In genomic region chr16:64717814-64718213, GRCm38 (mm10) we compare ENCODE assay signal across 31 mouse cellular contexts. TPM values are rescaled to one million over a fixed set of nuclear protein-coding genes. Genes with fewer than 3 reads are reported as not detected.
DNase-seq lines count a peak whose midpoint lies in the region; ATAC-seq and TF ChIP-seq lines count a peak whose summit lies in the region.
"Had no signal": no experiment of that assay in that cellular context is flagged by ENCODE, and none has a peak within 500 bp of the region (broad histone marks: within the 10 kb centered on the region; RNA-seq: fewer than 3 reads in every experiment).

No protein-coding gene starts in this region.

- H3K9me3 ChIP-seq in kidney, postnatal 0 days (replicated peaks; ENCODE audit: low read length) = no peaks in the 10 kb centered on the region
- no peaks in the 10 kb centered on the region for H3K9me3 ChIP-seq in limb, embryonic 15.5 days
- H3K9me3 ChIP-seq: embryonic facial prominence, embryonic 13.5 days; heart, embryonic 13.5 days; hindbrain, embryonic 10.5 days; hindbrain, embryonic 15.5 days; liver, embryonic 13.5 days had no signal

- no peak for TF ChIP-seq CTCF in kidney, postnatal 0 days (IDR thresholded peaks at IDR 0.05; ENCODE audit: low read depth)

- no peaks in the 10 kb centered on the region for H3K36me3 ChIP-seq in kidney, postnatal 0 days (ENCODE audit: insufficient read depth, low read length)
- no peaks in the 10 kb centered on the region for H3K36me3 ChIP-seq in limb, embryonic 15.5 days
- H3K36me3 ChIP-seq: embryonic facial prominence, embryonic 13.5 days; heart, embryonic 13.5 days; hindbrain, embryonic 10.5 days; hindbrain, embryonic 15.5 days; liver, embryonic 13.5 days had no signal

- H3K27me3 ChIP-seq in kidney, postnatal 0 days (ENCODE audit: insufficient read depth, low read length) = no peaks in the 10 kb centered on the region
- 0 out of 2 replicates have a peak, but pooled peaks cover 4% of the 10 kb centered on the region for H3K27me3 ChIP-seq in limb, embryonic 15.5 days
- H3K27me3 ChIP-seq: CH12.LX; heart, embryonic 13.5 days; hindbrain, embryonic 15.5 days; liver, embryonic 13.5 days had no signal

- H3K4me2 ChIP-seq in kidney, postnatal 0 days (ENCODE audit: low read length) = no peak overlapping the region
- H3K4me2 ChIP-seq in limb, embryonic 15.5 days = no peak overlapping the region
- H3K4me2 ChIP-seq: embryonic facial prominence, embryonic 13.5 days; heart, embryonic 13.5 days; hindbrain, embryonic 15.5 days; liver, embryonic 13.5 days had no signal

- peak; percentile 17 for DNase-seq in embryo, embryonic 10 days (ENCODE audit: low spot score)
- DNase-seq in embryo, embryonic 9.5 days (ENCODE audit: extremely low spot score) = no peak
- peak; percentile 17 for DNase-seq in kidney, postnatal 0 days (ENCODE audit: low spot score)
- no peak for DNase-seq in kidney, postnatal 25 days
- DNase-seq in embryo, embryonic 11.5 days (ENCODE audit: low read depth, low spot score) = peak; percentile 41
- DNase-seq in cerebellum, postnatal 36 days = no peak
- DNase-seq in adrenal gland, adult 2 months = no peak
- DNase-seq: adrenal gland, postnatal 14 days; cerebellum, adult 11 months; cerebellum, adult 9-10 months; forebrain, postnatal 0 days; gastrocnemius, postnatal 10 days; heart, postnatal 14 days; kidney, adult 18-20 months; kidney, postnatal 4 days; liver, embryonic 13.5 days; lung, adult 18-20 months; midbrain, embryonic 14.5 days; right cerebral cortex, postnatal 4 days; thymus, adult 2 months; thymus, postnatal 4 days had no signal

- WGBS in kidney, postnatal 0 days = 15% methylated on average over 10 of the region's 10 CpGs
- 21% methylated on average over 10 of the region's 10 CpGs for WGBS in limb, embryonic 15.5 days

- H3K9ac ChIP-seq in kidney, postnatal 0 days (ENCODE audit: low read depth, low read length) = no peak overlapping the region
- no peak overlapping the region for H3K9ac ChIP-seq in limb, embryonic 15.5 days
- H3K9ac ChIP-seq: embryonic facial prominence, embryonic 13.5 days; forebrain, postnatal 0 days; heart, embryonic 13.5 days; hindbrain, embryonic 15.5 days; liver, embryonic 13.5 days had no signal

- no peak overlapping the region for H3K4me3 ChIP-seq in kidney, postnatal 0 days (replicated peaks; ENCODE audit: low read depth, low read length)
- no peak overlapping the region for H3K4me3 ChIP-seq in limb, embryonic 15.5 days
- H3K4me3 ChIP-seq: embryonic facial prominence, embryonic 13.5 days; erythroblast, embryonic 14.5 days; heart, embryonic 13.5 days; hindbrain, embryonic 10.5 days; hindbrain, embryonic 15.5 days; liver, embryonic 13.5 days had no signal

- H3K27ac ChIP-seq in kidney, postnatal 0 days = no peak overlapping the region
- H3K27ac ChIP-seq in limb, embryonic 15.5 days = no peak overlapping the region
- H3K27ac ChIP-seq: embryonic facial prominence, embryonic 13.5 days; heart, embryonic 13.5 days; hindbrain, embryonic 10.5 days; hindbrain, embryonic 15.5 days; liver, embryonic 13.5 days; macrophage had no signal

- H3K4me1 ChIP-seq in kidney, postnatal 0 days (replicated peaks; ENCODE audit: insufficient read depth, low read length) = no peaks in the 10 kb centered on the region
- no peaks in the 10 kb centered on the region; the same call in 1 of the 2 replicates for H3K4me1 ChIP-seq in limb, embryonic 15.5 days
- H3K4me1 ChIP-seq: heart, embryonic 13.5 days; hindbrain, embryonic 10.5 days; hindbrain, embryonic 15.5 days; liver, embryonic 13.5 days had no signal

- ATAC-seq in kidney, postnatal 0 days (replicated peaks; ENCODE audit: low FRiP score, low read depth) = no peak
- ATAC-seq in limb, embryonic 15.5 days (ENCODE audit: insufficient number of reproducible peaks, low FRiP score, low TSS enrichment, low read depth) = 0 out of 2 replicates have a peak, but pooled peaks have one; percentile 55
- ATAC-seq: forebrain, postnatal 0 days; inflammation-experienced regulatory T-cells, adult 6 months; lung, postnatal 0 days had no signal

RNA-seq across cellular contexts. Expression of gene 4930453N24Rik, which starts 53.1 kb away (rescaled TPM):
- polyA plus RNA-seq in kidney, postnatal 0 days (2015; fragmentation: Nextera tagmentation; extraction: Ambion mirVana) = 24.7 and 26.5 TPM in 2 replicates
- 21.6 and 21.8 TPM in 2 replicates for polyA plus RNA-seq in limb, embryonic 15.5 days (2015; fragmentation: Nextera tagmentation; extraction: Ambion mirVana)
- total RNA-seq in adrenal gland, adult 2 months (2021) = 10 to 100 TPM; 29.8 to 39.6 TPM
- 7.6 and 8.5 TPM in 2 replicates for polyA plus RNA-seq in adrenal gland, adult 2 months (2012; rRNA removed)

Comparison
In these comparisons a context has a peak if more than half of its experiments do, and no peak if none do; other contexts are left out.
1. DNase-seq: peak in embryo, embryonic 10 days (single experiment), kidney, postnatal 0 days (single experiment) and embryo, embryonic 11.5 days (single experiment); none in embryo, embryonic 9.5 days (single experiment), kidney, postnatal 25 days (0 of 2), cerebellum, postnatal 36 days (0 of 2) and adrenal gland, adult 2 months (single experiment).